Comparison of ENCODE assay signal across 14 mouse cellular contexts in genomic region chr16:91191663-91192237, GRCm38 (mm10). TPM values are rescaled to one million over a fixed set of nuclear protein-coding genes. Genes with fewer than 3 reads are reported as not detected.
DNase-seq lines count a peak whose midpoint lies in the region; ATAC-seq lines count a peak whose summit lies in the region.
"Had no signal": no experiment of that assay in that cellular context is flagged by ENCODE, and none has a peak within 500 bp of the region (broad histone marks: within the 10 kb centered on the region; RNA-seq: fewer than 3 reads in every experiment).

No protein-coding gene starts in this region.

- intact Hi-C loops in left cerebral cortex, postnatal 14 days (cut with DNase I): no loop called here

- peak; percentile 15 to 42 for DNase-seq in frontal cortex, adult 2 months (ENCODE audit: extremely low spot score in 1 of 2, low spot score in 1 of 2)
- peak; percentile 49 to 64 for DNase-seq in frontal cortex, postnatal 10 days (ENCODE audit: low spot score in 2 of 2)
- DNase-seq in left cerebral cortex, postnatal 14 days (ENCODE audit: low spot score in 2 of 2): peak; percentile 51 to 70
- peak; percentile 83 to 87 for DNase-seq in right cerebral cortex, postnatal 10 days (ENCODE audit: low spot score in 2 of 2)
- no peak for DNase-seq in adrenal gland, postnatal 25 days
- no peak for DNase-seq in adrenal gland, postnatal 14 days
- DNase-seq in embryo, embryonic 11 days: no peak
- DNase-seq: liver, embryonic 13.5 days; lung, postnatal 4 days had no signal

- ATAC-seq in frontal cortex, adult (ENCODE audit: low TSS enrichment): no peak
- ATAC-seq: activated CD4-positive, CD25-positive, alpha-beta regulatory T cell, adult 4 months; intestine, embryonic 15.5 days had no signal

RNA-seq across cellular contexts. Expression of gene Olig2, which starts 33.5 kb away (rescaled TPM):
- 30.1 and 31.8 TPM in 2 replicates for polyA plus RNA-seq in frontal cortex, adult 2 months (2012; rRNA removed)
- total RNA-seq in left cerebral cortex, postnatal 14 days (2021): 10 to 100 TPM; 26.2 to 33.7 TPM
- not detected in 2 replicates for total RNA-seq in adrenal gland, postnatal 25 days (2021)
- total RNA-seq in adrenal gland, postnatal 14 days (2021): 0.15 TPM in 1 of 2 replicates, not detected in the other
- total RNA-seq: MEL had no signal
- polyA plus RNA-seq: activated CD4-positive, CD25-positive, alpha-beta regulatory T cell, adult 4 months; heart, embryonic 13.5 days; intestine, embryonic 15.5 days; liver, embryonic 13.5 days had no signal

Comparison
In these comparisons a context has a peak if more than half of its experiments do, and no peak if none do; other contexts are left out.
1. DNase-seq: peak in frontal cortex, adult 2 months (2 of 2), frontal cortex, postnatal 10 days (2 of 2), left cerebral cortex, postnatal 14 days (2 of 2) and right cerebral cortex, postnatal 10 days (2 of 2); none in adrenal gland, postnatal 25 days (single experiment), adrenal gland, postnatal 14 days (single experiment) and embryo, embryonic 11 days (single experiment).
2. RNA of gene Olig2, which starts 33.5 kb away (total RNA-seq): 26.2 to 33.7 TPM in left cerebral cortex, postnatal 14 days; not detected in adrenal gland, postnatal 25 days and 0.15 TPM in adrenal gland, postnatal 14 days; every median in the first group is over 10 times any median in the second.